Mouse (Mus musculus) hindbrain, embryonic 16.5 days (tissue): ENCODE measurements around the gene Gm13101. TPM values are rescaled to one million over a fixed set of nuclear protein-coding genes. Genes with fewer than 3 reads are reported as not detected.

Experiments used
- polyA plus RNA-seq: library from polyadenylated mRNA; unstranded; fragments of >200 nt; fragmentation: Nextera tagmentation; extraction: Ambion mirVana; gene quantifications from 2 replicates; pipeline ENCODE4 v1.2.1, GENCODE M21; 2015

Gene Gm13101
- polyA plus RNA-seq, 1 experiment from 2014 or later, result not detected

Other genes with a start within 250 kb of the Gm13101 start
- gene Gm13078, start 247.5 kb downstream of the Gm13101 start, polyA plus RNA-seq, result not detected in 2 replicates
- not detected in 2 replicates for gene Gm13023, start 177.6 kb downstream of the Gm13101 start, polyA plus RNA-seq
- gene Gm13084, start 150.9 kb downstream of the Gm13101 start, polyA plus RNA-seq, result not detected in 2 replicates
- gene Gm13103, start 120.5 kb downstream of the Gm13101 start, polyA plus RNA-seq, result not detected in 2 replicates
- gene Pramef6, start 66.6 kb downstream of the Gm13101 start, polyA plus RNA-seq, result not detected in 2 replicates
- gene Pramef25, start 15.9 kb downstream of the Gm13101 start, polyA plus RNA-seq, result not detected in 2 replicates
- gene Pramef17, start 27.4 kb upstream of the Gm13101 start, polyA plus RNA-seq, result not detected in 2 replicates
- gene Pramel4, start 92.2 kb upstream of the Gm13101 start, polyA plus RNA-seq, result not detected in 2 replicates
- gene Gm13102, start 139.5 kb upstream of the Gm13101 start, polyA plus RNA-seq, result not detected in 2 replicates
- not detected in 2 replicates for gene Oog3, start 195.7 kb upstream of the Gm13101 start, polyA plus RNA-seq
- not detected in 2 replicates for gene Oog2, start 223.8 kb upstream of the Gm13101 start, polyA plus RNA-seq
- not detected in 2 replicates for gene C87977, start 246.4 kb upstream of the Gm13101 start, polyA plus RNA-seq